Mouse (Mus musculus) olfactory bulb, adult 2 months (tissue): ENCODE results near the gene Tfb2m.

Experiments
- CTCF ChIP-seq: fragments of 200-500 bp; IDR thresholded peaks from 2 replicates; pipeline ENCODE4 v1.5.1; 2012; ENCODE audit warnings: low read depth, mild to moderate bottlenecking, low read length, moderate library complexity; ENCODE audit not compliant: insufficient read depth
- POLR2A ChIP-seq: fragments of 200-500 bp; IDR thresholded peaks from 2 replicates; pipeline ENCODE4 v1.6.1; 2012; ENCODE audit warnings: mild to moderate bottlenecking, low read depth, low read length, moderate library complexity; ENCODE audit not compliant: insufficient read depth

- TF ChIP-seq CTCF (no peak), POLR2A (no peak)
Observed at GRCm38 (mm10) chr1:179552751-179553150, 6.7 kb upstream of the Tfb2m start.
